Mouse (Mus musculus): ENCODE results near the gene Tmem169.

GRCm38 (mm10) chr1:72255062-72255853 is 28.9 kb upstream of the Tmem169 start:
- TF ChIP-seq CTCF (IDR thresholded peaks at IDR 0.05; ENCODE audit: borderline replicate concordance, control insufficient read depth, extremely low read depth, insufficient read depth, low read length, poor library complexity), result no peak
- TF ChIP-seq POLR2A (IDR thresholded peaks at IDR 0.05; ENCODE audit: control insufficient read depth, extremely low read depth, insufficient read depth, low read length, poor library complexity), result no peak
